Mouse (Mus musculus) adrenal gland, postnatal 4 days (tissue): ENCODE data around the gene Tnnt1. TPM values are rescaled to one million over a fixed set of nuclear protein-coding genes. Genes with fewer than 3 reads are reported as not detected.
A peak's percentile ranks its signal among the peaks of the same experiment; 100 is the strongest.
"Not testable (repeated sequence)": the region's sequence is repeated elsewhere in the genome, so short reads cannot be mapped to it uniquely, and the experiment has no call there.

Source experiments
- DNase-seq, 2 experiments: peaks; one replicate each; pipeline ENCODE4 v3.0.0; 2021 to 2022; ENCODE audit warnings: low spot score in 2 of 2, mixed read lengths in 2 of 2
- long read RNA-seq, 2 experiments: library from polyadenylated mRNA; stranded (forward); transcript quantifications; one replicate each; pipeline ENCODE4 v2.0.0; 2021
- total RNA-seq, 2 experiments: library from RNA; stranded (reverse); gene quantifications; 2 replicates each; pipeline ENCODE4 v1.2.3; 2021

The Tnnt1 gene
- total RNA-seq, result 10 to 100 TPM in 1 of 2 experiments, 1 to 10 TPM in 1; 8.1 to 21.0 TPM
- long read RNA-seq, experiment 1, partial matches to known transcripts, result 18 of 20 reads
- long read RNA-seq, experiment 1, other reads (novel, unspliced or antisense), result 2 of 20 reads
- long read RNA-seq, experiment 2, partial matches to known transcripts, result 2 of 6 reads
- long read RNA-seq, experiment 2, other reads (novel, unspliced or antisense), result 4 of 6 reads

- DNase-seq, result no peak
Observed at GRCm38 (mm10) chr7:4516332-4517050, at the start of gene Tnnt1. Gene Tnnt1, minus strand, starts transcription at chr7:4516382.

DNA sequence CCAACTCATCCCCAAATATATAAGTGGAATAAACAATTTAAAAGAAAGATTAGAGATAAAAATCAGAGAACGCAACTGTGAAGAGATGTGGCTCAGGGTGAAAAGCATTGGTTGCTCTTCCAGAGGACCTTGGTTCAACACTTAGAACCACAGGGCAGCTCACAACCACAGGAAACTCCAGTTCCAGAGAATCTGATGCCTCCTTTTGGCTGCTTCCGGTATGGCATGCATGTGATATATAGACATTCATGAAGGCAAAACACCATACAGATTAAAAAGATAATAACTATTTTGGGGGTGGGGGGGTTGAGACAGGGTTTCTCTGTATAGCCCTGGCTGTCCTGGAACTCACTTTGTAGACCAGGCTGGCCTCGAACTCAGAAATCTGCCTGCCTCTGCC lies 46.5 kb upstream of the Tnnt1 start:
- DNase-seq, result no peak

- DNase-seq, result no peak
Observed at GRCm38 (mm10) chr7:4557167-4557560, 41.0 kb upstream of the Tnnt1 start.

- DNase-seq, result peak; percentile 44 to 47
Observed at GRCm38 (mm10) chr7:4556256-4557166, 40.3 kb upstream of the Tnnt1 start.

DNA sequence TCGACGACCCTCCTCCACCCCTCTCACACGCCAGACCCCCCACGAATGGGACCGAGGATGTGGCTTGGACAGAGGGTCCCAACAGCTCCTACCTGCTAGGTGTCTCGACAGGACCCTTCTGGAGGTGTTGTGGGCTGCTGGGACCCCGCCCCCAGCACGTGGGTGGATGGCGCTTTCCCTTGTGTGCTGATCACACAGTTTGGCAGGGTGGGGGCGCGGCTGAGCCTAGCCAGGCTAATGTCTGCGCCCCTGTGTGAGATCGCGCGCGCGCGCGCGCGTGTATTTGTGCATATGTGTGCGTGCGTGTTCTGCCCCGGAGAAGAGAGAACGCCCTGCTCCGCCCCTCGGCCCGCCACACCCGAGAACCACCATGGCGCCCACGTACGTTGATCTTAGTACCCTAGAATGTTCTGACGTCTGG lies 31.0 kb upstream of the Tnnt1 start, which contains the start of gene Syt5:
Syt5 (minus strand) TSS at position 321 of the 421 bp plus-strand sequence.
- no peak for DNase-seq

DNA sequence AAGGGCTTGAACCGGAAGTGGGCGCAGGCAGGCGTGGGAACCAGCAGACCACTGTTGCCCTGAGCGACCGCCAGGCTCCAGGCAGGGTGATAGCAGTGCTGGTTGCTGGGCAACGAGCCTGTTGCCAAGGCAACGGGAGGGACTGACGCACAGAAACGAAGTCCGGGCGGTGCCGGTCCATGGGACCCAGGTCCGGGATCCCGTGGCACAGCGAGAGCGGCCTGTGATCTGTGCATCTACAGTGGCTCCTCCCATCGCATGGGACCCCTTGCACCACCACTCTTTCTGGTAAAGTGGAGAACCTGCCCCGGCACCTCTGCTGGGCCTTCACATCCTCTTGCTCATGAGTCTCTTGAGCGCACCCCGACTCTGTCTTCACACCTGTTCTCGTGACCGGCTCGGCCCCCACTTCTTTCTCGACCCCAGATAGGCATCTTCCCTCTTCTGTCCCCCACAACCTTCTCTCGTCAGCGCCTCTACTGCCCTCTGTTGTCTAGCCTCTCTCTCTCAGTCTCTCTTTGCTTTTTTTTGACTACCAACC lies 30.5 kb upstream of the Tnnt1 start:
- peak in 1 of 2 experiments; percentile 44 for DNase-seq

DNA sequence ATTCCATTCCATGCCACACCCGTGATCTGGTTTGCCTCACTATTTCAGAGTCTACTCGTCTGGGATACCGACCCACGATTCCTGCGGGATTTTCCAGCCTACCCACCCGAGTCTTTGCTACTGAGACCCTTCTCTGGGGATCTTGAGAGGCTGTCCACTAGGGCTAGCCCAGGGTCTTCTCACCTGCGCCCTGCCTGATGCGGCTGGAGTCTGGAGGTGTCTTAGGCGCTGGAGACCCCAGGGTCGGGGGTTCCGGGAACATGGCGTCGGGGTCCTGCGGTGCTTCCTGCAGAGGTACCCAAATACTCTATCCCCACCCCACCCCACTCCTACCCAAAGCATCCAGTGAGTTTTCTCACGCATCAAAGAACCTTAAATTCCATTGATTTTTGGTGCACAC lies 29.9 kb upstream of the Tnnt1 start:
- no peak for DNase-seq

GRCm38 (mm10) chr7:4542013-4542412 lies 25.8 kb upstream of the Tnnt1 start:
- DNase-seq, result no peak

GRCm38 (mm10) chr7:4541344-4541743 lies 25.2 kb upstream of the Tnnt1 start:
- no peak for DNase-seq

DNA sequence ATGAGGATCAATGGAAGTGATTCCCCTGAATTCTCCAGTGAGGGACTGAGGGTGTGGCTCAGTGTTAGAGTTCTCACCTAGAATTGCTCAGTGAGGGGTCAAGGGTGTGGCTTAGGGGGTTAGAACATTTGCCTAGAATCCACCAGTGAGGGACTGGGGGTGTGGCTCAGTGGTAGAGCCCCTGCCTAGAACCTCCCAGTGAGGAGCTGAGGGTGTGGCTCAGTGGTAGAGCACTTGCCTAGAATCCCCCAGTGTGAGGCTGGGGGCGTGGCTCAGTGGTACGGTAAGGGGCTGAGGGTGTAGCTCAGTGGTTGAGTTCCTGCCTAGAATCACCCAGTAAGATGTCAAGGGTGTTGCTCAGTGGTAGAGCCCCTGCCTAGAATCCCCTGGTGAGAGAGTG lies 22.8 kb upstream of the Tnnt1 start:
- no peak for DNase-seq

GRCm38 (mm10) chr7:4537181-4537580 lies 21.0 kb upstream of the Tnnt1 start:
- DNase-seq, result no peak

DNA sequence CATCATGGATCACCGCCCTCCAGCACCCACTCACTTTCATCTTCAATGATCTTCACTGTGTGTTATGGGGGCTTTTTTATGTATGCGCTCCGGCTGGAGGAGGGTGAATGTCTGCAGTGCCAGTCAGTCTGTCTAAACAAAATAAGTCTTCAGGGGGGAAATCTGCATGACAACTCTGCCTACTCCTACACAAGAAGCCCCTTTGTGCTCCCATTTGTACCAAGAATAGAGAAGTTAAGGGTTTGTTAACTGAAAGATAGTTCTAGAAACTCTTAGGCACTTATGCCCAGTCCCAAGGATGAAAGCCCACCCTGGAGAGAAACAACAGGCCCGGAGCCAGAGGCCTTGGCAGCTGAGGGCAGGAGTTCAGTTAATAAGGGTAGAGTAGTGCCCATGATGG lies 20.2 kb upstream of the Tnnt1 start:
- no peak for DNase-seq

DNA sequence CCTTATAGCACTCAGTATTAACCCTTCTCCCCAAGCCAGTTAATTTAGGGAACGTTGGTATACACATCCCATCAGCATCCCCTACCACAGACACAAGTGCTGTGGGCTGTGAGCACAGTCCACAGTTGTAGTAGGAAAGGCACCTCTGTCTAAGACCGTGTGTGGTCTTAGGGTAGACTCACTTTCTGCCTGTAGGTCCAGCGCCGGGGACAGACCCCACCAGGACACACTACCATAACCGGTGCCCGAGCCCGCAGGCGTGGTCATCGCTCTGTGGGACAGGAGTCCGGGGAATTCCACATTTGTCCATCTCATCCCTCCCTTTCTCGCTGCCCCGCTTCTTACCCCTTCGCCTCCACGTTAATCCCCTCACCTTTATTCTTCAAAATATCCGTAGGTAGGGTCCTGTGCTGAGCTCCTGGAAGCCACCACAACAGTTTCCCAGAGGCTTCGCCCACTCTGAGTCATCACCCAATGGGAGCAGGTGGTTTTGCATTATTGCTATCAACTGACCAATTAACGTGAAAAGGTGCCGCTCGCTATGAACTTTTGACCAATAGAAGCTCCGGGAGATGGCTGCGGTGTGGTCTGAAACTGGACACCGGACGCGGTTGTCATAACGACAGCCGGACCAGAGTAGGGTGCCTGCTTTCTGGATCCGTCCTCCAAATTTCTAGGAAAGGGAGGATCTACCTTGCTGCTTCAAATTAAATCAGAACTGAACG lies 16.0 kb upstream of the Tnnt1 start, which contains the start of gene Dnaaf3:
Dnaaf3 (minus strand) TSS at position 449 of the 725 bp plus-strand sequence.
- DNase-seq, result peak in 1 of 2 experiments; percentile 57

- not testable (repeated sequence) for DNase-seq
Observed at GRCm38 (mm10) chr7:4530166-4530565, 14.0 kb upstream of the Tnnt1 start.

DNA sequence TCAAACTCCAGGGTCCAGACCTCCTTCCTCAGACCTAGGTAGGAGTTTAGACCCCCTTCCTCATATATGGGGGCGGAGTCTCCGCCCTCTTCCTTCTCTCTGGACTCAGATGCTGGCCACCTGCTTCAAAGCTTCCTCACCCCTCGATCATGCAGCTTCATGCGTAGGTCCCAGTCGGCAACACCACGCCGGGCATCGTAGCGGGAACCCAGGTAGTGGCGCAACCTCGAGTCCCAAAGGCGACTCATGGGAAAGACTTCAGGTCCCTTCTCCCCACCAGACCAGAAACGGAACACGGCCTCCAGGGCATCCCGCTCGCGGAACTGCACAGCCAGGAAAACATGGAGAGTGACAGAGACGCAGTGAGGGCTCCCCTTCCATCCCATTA lies 11.1 kb upstream of the Tnnt1 start:
- DNase-seq, result no peak

DNA sequence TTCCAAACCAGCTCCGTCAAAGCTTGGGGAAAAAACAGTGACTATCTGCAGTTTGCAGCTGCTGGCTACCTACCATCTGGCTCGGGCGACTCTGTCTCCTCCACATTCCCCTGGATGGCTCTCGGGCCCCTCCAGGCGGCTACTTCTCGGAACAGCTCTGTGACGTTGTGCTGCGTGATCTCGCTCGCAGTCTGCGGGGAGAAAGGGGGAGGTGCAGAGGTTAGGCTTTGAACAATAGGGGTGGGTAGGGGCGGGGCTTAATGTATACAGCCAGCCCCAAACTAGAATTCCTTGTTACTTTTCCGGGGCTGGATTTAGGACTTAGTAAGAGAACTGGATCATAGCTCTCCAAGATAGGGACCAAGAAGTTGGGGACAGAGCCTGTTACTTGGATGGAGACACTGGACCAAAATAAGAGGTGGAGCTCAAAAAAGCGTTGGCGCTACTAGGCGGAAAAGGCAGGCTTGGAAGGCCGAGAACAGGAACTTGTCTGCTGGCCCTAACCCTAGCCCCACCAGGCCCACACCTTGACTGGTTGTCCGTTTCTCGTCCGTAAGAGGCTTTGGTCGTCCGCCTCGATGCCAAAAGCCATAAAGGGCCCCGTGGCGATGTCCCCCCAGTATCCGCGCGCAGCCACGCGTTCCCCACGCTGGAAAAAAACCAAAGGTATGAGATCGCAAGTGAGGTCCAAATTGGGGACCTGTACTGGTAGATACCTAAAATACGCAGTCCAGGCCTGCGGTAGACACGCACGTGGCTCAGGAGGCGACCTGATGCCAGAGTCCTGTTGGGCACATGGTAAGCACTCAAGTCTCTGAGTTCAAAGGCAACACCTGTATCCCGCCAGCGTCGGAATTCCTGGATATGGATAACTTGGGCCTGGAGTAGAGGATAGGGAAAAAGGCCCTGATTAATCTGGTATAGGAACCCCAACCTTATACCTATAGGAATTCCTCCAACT lies 10.4 kb upstream of the Tnnt1 start:
- peak in 1 of 2 experiments; percentile 32 for DNase-seq

- DNase-seq, result not testable (repeated sequence)
Observed at GRCm38 (mm10) chr7:4524212-4524922, 8.2 kb upstream of the Tnnt1 start, which contains the start of gene Tnni3. Gene Tnni3, minus strand, starts transcription at chr7:4524229.

- DNase-seq, result no peak
Observed at GRCm38 (mm10) chr7:4523205-4524130, 7.3 kb upstream of the Tnnt1 start.
